Mouse (Mus musculus) embryonic fibroblast, embryonic 13.5 days (primary cell): ENCODE measurements at regions not wholly inside any gene's neighbourhood (a gene's known extent, or its start where the extent isn't known, plus 50 kb on each side); places are given as distances from the start of the nearest gene placed in this dataset.

Experiments
- CTCF ChIP-seq: IDR thresholded peaks from 2 replicates; pipeline ENCODE4 v1.5.1; 2011; ENCODE audit warnings: mild to moderate bottlenecking, control low read depth, low read length, moderate library complexity, borderline replicate concordance; ENCODE audit not compliant: insufficient read depth
- POLR2A ChIP-seq: IDR thresholded peaks from 2 replicates; pipeline ENCODE4 v1.6.1; 2011; ENCODE audit warnings: low read depth, mild to moderate bottlenecking, control low read depth, low read length, moderate library complexity

DNA sequence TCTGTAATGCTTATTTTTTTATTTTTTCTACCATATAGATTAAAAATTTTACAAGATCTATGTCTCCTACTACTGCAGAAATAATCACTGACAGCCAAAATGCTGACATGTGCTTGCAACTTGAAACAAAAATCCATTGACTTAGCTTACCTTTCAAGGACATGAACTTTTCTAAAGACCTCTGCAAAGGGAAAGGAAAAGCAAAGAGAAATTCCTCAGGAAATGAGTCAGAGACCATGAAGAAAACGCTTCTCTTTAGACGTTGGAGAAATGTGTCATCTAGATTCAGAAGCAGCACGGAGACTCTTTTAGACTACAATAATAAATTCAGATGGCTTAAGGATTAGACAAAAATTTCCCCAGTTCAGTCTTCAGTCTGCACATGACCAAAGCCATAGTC lies 2188.6 kb upstream of the Tenm3 start:
- TF ChIP-seq CTCF (no peak), POLR2A (no peak)
